Mouse (Mus musculus) limb, embryonic 15.5 days (tissue): ENCODE results near the gene Rras2. TPM values are rescaled to one million over a fixed set of nuclear protein-coding genes. Genes with fewer than 3 reads are reported as not detected.

ENCODE experiments used
- ATAC-seq: fragments of 200-750 bp; cut with Nextera tagmentation; 2 replicates; pipeline ENCODE4 v1.8.0; 2017; ENCODE audit warnings: low read depth, moderate TSS enrichment; ENCODE audit not compliant: insufficient number of reproducible peaks, low FRiP score, low TSS enrichment
- H3K27ac ChIP-seq: fragments of 300-500 bp; sonication (generic); 2 replicates; pipeline ENCODE4 v1.5.1; 2015; ENCODE audit warnings: moderate library complexity, mild to moderate bottlenecking, inconsistent platforms
- H3K27me3 ChIP-seq: fragments of 300-500 bp; sonication (generic); 2 replicates; pipeline ENCODE4 v1.6.1; 2015; ENCODE audit warnings: inconsistent platforms
- H3K36me3 ChIP-seq: fragments of 300-500 bp; sonication (generic); 2 replicates; pipeline ENCODE4 v1.6.1; 2015; ENCODE audit warnings: inconsistent platforms
- H3K4me1 ChIP-seq: fragments of 300-500 bp; sonication (generic); 2 replicates; pipeline ENCODE4 v1.6.1; 2015; ENCODE audit warnings: inconsistent platforms
- H3K4me2 ChIP-seq: fragments of 300-500 bp; sonication (generic); 2 replicates; pipeline ENCODE4 v1.6.1; 2015; ENCODE audit warnings: mild to moderate bottlenecking, inconsistent platforms
- H3K4me3 ChIP-seq: fragments of 300-500 bp; sonication (generic); 2 replicates; pipeline ENCODE4 v1.5.1; 2015; ENCODE audit warnings: mild to moderate bottlenecking, inconsistent platforms
- H3K9ac ChIP-seq: fragments of 300-500 bp; sonication (generic); 2 replicates; pipeline ENCODE4 v1.6.1; 2015; ENCODE audit warnings: inconsistent platforms
- H3K9me3 ChIP-seq: fragments of 300-500 bp; sonication (generic); 2 replicates; pipeline ENCODE4 v1.6.1; 2016; ENCODE audit warnings: inconsistent platforms
- WGBS: fragments of 180-500 bp; shearing (Covaris S2); methylation state at CpG from one replicate; pipeline ENCODE4 v1.1.7; 2015; 5-methylcytosine and 5-hydroxymethylcytosine counted together
- polyA plus RNA-seq: library from polyadenylated mRNA; unstranded; fragments of >200 nt; fragmentation: Nextera tagmentation; extraction: Ambion mirVana; gene quantifications from 2 replicates; pipeline ENCODE4 v1.2.1, GENCODE M21; 2015

Gene Rras2
- polyA plus RNA-seq, 1 experiment from 2014 or later = 18.1 TPM

DNA sequence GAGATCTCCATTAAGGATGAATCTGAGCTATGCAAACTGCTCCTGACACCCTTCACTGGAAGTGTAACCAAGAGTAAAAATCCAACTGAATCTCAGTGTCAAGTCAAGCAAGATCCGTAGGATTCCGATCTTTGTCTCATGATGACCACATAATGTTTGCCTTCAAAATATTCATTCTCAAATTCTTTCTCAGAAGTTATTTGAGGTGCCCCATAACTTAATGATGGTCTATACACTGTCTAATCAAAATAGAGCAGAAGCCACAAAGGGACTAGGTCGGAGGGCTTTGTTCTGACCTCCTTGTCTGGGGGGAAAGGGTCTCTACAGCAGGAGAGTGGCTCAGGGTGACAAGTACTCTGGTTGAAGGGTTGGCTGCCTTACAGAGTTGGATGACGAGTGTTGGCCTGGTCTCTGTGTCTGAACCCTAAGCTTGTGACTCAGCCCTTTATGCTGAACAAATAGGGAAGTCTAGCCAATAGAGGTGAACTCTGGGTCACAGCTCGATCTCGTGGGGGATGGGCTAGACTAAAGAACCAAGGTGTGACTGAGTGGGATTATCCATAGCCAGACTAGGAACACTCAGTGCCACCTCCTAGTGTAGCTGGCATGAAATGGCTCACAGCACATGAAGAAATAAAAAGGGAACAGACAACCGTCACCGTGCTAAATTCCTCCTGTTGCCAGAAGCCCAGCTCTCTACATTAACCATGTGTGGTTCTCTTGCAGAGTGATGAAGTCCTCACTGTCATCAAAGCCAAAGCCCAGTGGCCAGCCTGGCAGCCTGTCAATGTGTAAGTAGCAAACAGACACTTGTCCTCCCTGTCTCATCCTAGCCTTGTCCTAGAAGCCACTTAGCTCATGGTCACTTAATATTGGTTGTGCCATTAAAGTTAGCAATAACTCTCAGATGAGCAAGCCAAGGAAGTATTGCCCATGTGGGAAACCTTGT lies 101.3 kb downstream of the Rras2 start:
- H3K4me2 ChIP-seq = no peak overlapping the region
- 74% methylated on average over 8 of the region's 8 CpGs for WGBS
- H3K9me3 ChIP-seq = no peaks in the 10 kb centered on the region
- no peak overlapping the region for H3K4me3 ChIP-seq
- H3K36me3 ChIP-seq = no peaks in the 10 kb centered on the region
- no peak overlapping the region for H3K9ac ChIP-seq
- H3K4me1 ChIP-seq = no peaks in the 10 kb centered on the region
- no peak for ATAC-seq
- H3K27me3 ChIP-seq = no peaks in the 10 kb centered on the region
- no peak overlapping the region for H3K27ac ChIP-seq

DNA sequence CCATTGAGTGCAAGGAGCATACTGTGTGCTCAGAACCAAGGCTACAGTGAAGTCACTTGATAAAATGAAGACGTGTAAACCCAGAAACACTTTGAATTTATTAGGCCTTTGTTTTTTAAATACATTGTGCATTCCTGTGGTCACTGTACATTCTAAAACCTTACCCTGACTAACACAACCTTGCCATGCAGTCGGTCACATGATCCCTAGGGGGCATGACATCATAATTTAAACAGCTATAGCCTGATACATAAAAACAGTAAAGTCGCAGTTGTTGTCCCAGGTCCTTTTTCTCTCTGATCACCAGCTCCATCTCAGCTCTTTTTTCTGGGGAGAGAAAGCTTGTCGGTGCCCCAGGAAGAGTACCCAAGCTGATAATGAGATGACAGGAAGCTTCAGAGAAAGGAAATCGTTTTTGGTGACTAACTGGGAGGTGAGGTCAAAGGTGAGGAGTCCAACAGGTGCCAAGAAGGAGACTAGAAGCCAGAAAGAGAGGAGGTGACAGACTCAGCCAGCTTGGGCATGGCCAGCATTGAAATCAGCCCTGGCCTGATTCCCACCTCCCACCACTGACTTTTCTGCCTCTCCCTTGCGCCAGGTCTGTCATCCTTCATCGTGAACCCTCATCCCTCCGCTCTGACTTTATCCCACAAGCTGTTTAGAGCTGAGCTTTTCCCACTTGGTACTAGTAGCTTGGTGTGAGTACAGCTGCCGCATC lies 105.7 kb downstream of the Rras2 start:
- no peak overlapping the region for H3K4me3 ChIP-seq
- H3K9me3 ChIP-seq = no peaks in the 10 kb centered on the region
- H3K27ac ChIP-seq = no peak overlapping the region
- ATAC-seq = no peak
- WGBS = 52% methylated on average over 9 of the region's 9 CpGs
- H3K27me3 ChIP-seq = no peaks in the 10 kb centered on the region
- no peaks in the 10 kb centered on the region for H3K4me1 ChIP-seq
- H3K36me3 ChIP-seq = no peaks in the 10 kb centered on the region
- H3K4me2 ChIP-seq = no peak overlapping the region
- H3K9ac ChIP-seq = no peak overlapping the region

DNA sequence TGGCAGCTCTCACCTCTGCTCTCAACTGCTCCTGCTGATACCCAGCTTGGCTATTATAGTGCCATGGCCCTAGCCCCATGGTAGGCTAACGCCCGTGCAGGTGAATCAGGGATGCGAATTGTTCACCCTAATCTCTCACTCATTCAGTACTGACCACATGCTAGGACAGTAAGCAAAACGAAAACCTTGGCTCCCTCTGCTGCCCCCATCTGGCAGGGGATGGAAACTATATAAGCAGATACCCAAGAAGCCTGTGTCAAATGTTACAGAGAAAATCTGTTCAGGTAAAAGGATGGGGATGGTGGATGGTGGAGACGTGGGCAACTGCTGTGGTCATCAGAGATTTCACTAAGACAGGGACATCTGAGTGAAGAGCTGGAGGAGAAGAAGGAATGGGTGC lies 110.0 kb downstream of the Rras2 start:
- Histone ChIP-seq H3K4me3 (no peak overlapping the region), H3K27me3 (peaks cover 11% of the 10 kb centered on the region; the same call in 1 of the 2 replicates), H3K4me2 (no peak overlapping the region), H3K27ac (no peak overlapping the region), H3K9me3 (no peaks in the 10 kb centered on the region), H3K4me1 (no peaks in the 10 kb centered on the region), H3K36me3 (no peaks in the 10 kb centered on the region), H3K9ac (no peak overlapping the region)
- WGBS = 65% methylated on average over 5 of the region's 5 CpGs
- no peak for ATAC-seq

DNA sequence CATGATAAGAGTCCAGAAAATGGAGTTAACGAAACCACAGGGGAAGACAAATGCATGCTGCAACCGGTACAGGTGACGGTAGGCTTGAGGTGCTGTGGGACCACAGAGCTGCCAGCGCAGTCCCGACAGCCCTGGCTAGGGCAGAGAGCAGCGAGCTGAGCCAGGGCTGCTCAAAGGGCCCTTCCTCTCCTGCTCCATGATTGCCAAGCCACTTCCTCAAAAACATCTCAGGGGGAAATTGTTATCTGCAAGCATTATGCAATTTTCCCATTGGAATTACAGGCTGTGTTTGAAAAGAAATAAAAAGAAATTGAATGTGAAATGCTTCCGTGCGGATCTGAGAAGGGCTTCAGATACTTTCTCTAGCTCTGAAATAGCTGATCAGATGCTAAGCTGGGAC lies 111.1 kb downstream of the Rras2 start:
- no peak overlapping the region for H3K9ac ChIP-seq
- ATAC-seq = no peak
- H3K27me3 ChIP-seq = peaks cover 11% of the 10 kb centered on the region; the same call in 1 of the 2 replicates
- no peaks in the 10 kb centered on the region for H3K4me1 ChIP-seq
- H3K4me2 ChIP-seq = no peak overlapping the region
- H3K4me3 ChIP-seq = no peak overlapping the region
- no peak overlapping the region for H3K27ac ChIP-seq
- WGBS = 78% methylated on average over 8 of the region's 8 CpGs
- no peaks in the 10 kb centered on the region for H3K36me3 ChIP-seq
- H3K9me3 ChIP-seq = no peaks in the 10 kb centered on the region

DNA sequence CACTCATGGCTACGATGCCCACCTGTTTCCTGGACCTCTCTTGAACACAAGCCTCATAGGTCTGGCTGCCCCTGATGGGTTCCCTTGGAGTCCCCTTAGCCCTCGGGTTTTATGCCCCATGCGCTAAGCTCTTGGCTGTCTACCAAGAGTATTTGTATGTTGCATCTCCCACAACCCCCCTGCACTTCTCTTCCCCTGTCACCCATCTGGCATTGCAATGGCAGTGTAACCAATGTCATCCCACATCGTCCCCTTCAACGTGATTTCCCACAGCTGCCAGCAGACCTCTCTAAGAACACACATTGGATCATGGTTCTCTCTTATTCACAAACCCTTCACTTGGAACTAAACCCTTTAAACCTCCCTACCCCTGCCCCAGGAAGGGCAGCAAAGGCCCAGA lies 112.1 kb downstream of the Rras2 start:
- H3K36me3 ChIP-seq = no peaks in the 10 kb centered on the region
- H3K4me2 ChIP-seq = no peak overlapping the region
- H3K9ac ChIP-seq = no peak overlapping the region
- no peak overlapping the region for H3K27ac ChIP-seq
- H3K27me3 ChIP-seq = peaks cover 11% of the 10 kb centered on the region; the same call in 1 of the 2 replicates
- 70% methylated on average over 5 of the region's 5 CpGs for WGBS
- no peaks in the 10 kb centered on the region for H3K4me1 ChIP-seq
- ATAC-seq = no peak
- no peak overlapping the region for H3K4me3 ChIP-seq
- H3K9me3 ChIP-seq = no peaks in the 10 kb centered on the region

DNA sequence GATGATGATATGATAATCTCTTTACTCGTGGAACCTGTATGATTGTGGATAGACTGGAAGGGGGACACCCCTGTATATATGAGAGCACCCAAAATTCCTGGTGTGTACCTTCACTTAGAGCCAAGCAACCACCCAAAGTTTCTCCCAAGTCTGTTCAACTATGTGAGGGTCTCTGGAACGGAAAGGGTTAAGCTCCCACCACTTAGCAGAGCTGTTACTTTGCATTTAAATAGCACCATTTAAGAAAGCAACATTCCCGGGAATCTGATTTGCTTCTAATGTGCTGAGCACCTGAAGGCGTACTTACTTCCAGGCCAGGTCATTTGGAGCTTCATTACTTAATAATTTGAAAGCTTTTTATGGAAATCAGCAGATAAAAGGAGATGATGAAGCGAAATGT lies 113.4 kb downstream of the Rras2 start:
- H3K9ac ChIP-seq = no peak overlapping the region
- ATAC-seq = no peak
- H3K27me3 ChIP-seq = peaks cover 11% of the 10 kb centered on the region; the same call in 1 of the 2 replicates
- no peaks in the 10 kb centered on the region for H3K36me3 ChIP-seq
- no peak overlapping the region for H3K27ac ChIP-seq
- no peaks in the 10 kb centered on the region for H3K4me1 ChIP-seq
- H3K9me3 ChIP-seq = no peaks in the 10 kb centered on the region
- no peak overlapping the region for H3K4me2 ChIP-seq
- WGBS = 23% methylated on average over 5 of the region's 5 CpGs
- H3K4me3 ChIP-seq = no peak overlapping the region

DNA sequence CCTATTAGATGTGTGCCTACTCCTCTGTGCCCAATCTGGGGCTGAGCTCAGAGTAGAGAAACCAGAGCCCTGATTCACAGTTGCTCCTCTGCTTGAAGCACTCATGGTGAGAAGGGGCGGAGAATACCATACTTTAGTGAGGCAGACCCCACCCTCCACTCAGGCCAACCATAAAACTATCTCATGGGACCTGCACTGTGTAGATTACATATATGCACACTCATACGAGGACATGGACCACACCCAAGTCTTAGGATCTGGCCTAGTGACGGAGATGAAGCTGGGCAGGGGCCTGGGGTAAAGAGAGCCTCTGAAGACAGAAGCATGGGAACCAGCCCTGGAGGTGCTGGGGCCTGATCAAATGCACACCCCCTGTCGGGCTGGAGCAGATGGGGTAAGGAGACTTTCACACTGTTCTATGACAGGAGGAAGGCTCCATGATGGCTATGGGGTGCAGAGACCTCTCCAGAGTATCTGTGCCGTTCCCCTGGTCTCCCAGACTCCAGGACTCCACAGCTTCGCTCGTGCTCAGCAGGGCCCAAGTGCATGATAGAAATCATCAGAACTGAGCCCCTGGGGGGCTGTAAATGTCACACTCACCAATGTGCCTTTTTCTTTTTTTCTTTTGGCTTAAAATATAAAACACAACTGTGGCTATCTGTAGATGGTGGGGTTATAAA lies 119.8 kb downstream of the Rras2 start:
- no peak overlapping the region for H3K27ac ChIP-seq
- no peak for ATAC-seq
- no peaks in the 10 kb centered on the region for H3K36me3 ChIP-seq
- H3K9me3 ChIP-seq = no peaks in the 10 kb centered on the region
- H3K4me3 ChIP-seq = no peak overlapping the region
- WGBS = 57% methylated on average over 7 of the region's 7 CpGs
- H3K4me1 ChIP-seq = no peaks in the 10 kb centered on the region
- H3K9ac ChIP-seq = no peak overlapping the region
- no peaks in the 10 kb centered on the region for H3K27me3 ChIP-seq
- no peak overlapping the region for H3K4me2 ChIP-seq

Other genes starting within 250 kb of the Rras2 start
- gene Copb1, start 136.9 kb upstream of the Rras2 start, polyA plus RNA-seq = 141 and 143 TPM in 2 replicates
- gene Psma1, start 158.3 kb upstream of the Rras2 start, polyA plus RNA-seq = 336 and 352 TPM in 2 replicates